Mouse (Mus musculus): ENCODE measurements at regions not wholly inside any gene's neighbourhood (a gene's known extent, or its start where the extent isn't known, plus 50 kb on each side); places are given as distances from the start of the nearest gene placed in this dataset.

- no peak for DNase-seq (ENCODE audit: low spot score)
- no peak overlapping the region for H3K9ac ChIP-seq (ENCODE audit: low read depth, low read length)
- H3K27ac ChIP-seq (ENCODE audit: low read depth, low read length): no peak overlapping the region
- H3K4me2 ChIP-seq (replicated peaks; ENCODE audit: low read depth, low read length): no peak overlapping the region
- H3K27me3 ChIP-seq (ENCODE audit: control insufficient read depth, insufficient read depth, low read length): no peaks in the 10 kb centered on the region
- no peak for ATAC-seq (ENCODE audit: low FRiP score)
- H3K4me3 ChIP-seq (ENCODE audit: low read depth, low read length): no peak overlapping the region
- WGBS: 95% methylated on average over 4 of the region's 4 CpGs
- no peaks in the 10 kb centered on the region for H3K4me1 ChIP-seq (replicated peaks; ENCODE audit: control insufficient read depth, insufficient read depth, low read length)
- no peaks in the 10 kb centered on the region for H3K36me3 ChIP-seq (ENCODE audit: control insufficient read depth, insufficient read depth, low read length)
- H3K9me3 ChIP-seq (ENCODE audit: control insufficient read depth, low read length): no peaks in the 10 kb centered on the region
Observed at GRCm38 (mm10) chr13:101874761-101875160, 106.7 kb upstream of the Pik3r1 start.

GRCm38 (mm10) chr13:101876069-101876468, 108.1 kb upstream of the Pik3r1 start:
- ATAC-seq (ENCODE audit: low FRiP score): no peak

GRCm38 (mm10) chr13:101876601-101877000, 108.6 kb upstream of the Pik3r1 start:
- Histone ChIP-seq H3K4me1 (replicated peaks; ENCODE audit: control insufficient read depth, insufficient read depth, low read length) (no peaks in the 10 kb centered on the region), H3K4me2 (replicated peaks; ENCODE audit: low read depth, low read length) (no peak overlapping the region), H3K4me3 (ENCODE audit: low read depth, low read length) (no peak overlapping the region), H3K27ac (ENCODE audit: low read depth, low read length) (no peak overlapping the region), H3K9ac (ENCODE audit: low read depth, low read length) (no peak overlapping the region), H3K36me3 (ENCODE audit: control insufficient read depth, insufficient read depth, low read length) (no peaks in the 10 kb centered on the region), H3K27me3 (ENCODE audit: control insufficient read depth, insufficient read depth, low read length) (no peaks in the 10 kb centered on the region), H3K9me3 (ENCODE audit: control insufficient read depth, low read length) (no peaks in the 10 kb centered on the region)
- DNase-seq (ENCODE audit: low spot score) (no peak), ATAC-seq (ENCODE audit: low FRiP score) (no peak)
- 85% methylated on average over 3 of the region's 3 CpGs for WGBS

More at GRCm38 (mm10) chr13:101876069-101876468, 108.1 kb upstream of the Pik3r1 start:
- Histone ChIP-seq H3K9ac (ENCODE audit: low read depth, low read length) (no peak overlapping the region), H3K4me1 (replicated peaks; ENCODE audit: control insufficient read depth, insufficient read depth, low read length) (no peaks in the 10 kb centered on the region), H3K9me3 (ENCODE audit: control insufficient read depth, low read length) (no peaks in the 10 kb centered on the region), H3K36me3 (ENCODE audit: control insufficient read depth, insufficient read depth, low read length) (no peaks in the 10 kb centered on the region), H3K27ac (ENCODE audit: low read depth, low read length) (no peak overlapping the region), H3K4me3 (ENCODE audit: low read depth, low read length) (no peak overlapping the region), H3K4me2 (replicated peaks; ENCODE audit: low read depth, low read length) (no peak overlapping the region), H3K27me3 (ENCODE audit: control insufficient read depth, insufficient read depth, low read length) (no peaks in the 10 kb centered on the region)
- DNase-seq (ENCODE audit: low spot score): no peak
- WGBS: 94% methylated on average over 2 of the region's 2 CpGs

- no peak overlapping the region for H3K27ac ChIP-seq (ENCODE audit: low read depth, low read length)
- H3K4me2 ChIP-seq (replicated peaks; ENCODE audit: low read depth, low read length): no peak overlapping the region
- no peaks in the 10 kb centered on the region for H3K9me3 ChIP-seq (ENCODE audit: control insufficient read depth, low read length)
- no peak overlapping the region for H3K9ac ChIP-seq (ENCODE audit: low read depth, low read length)
- DNase-seq (ENCODE audit: low spot score): no peak
- no peaks in the 10 kb centered on the region for H3K36me3 ChIP-seq (ENCODE audit: control insufficient read depth, insufficient read depth, low read length)
- no peaks in the 10 kb centered on the region for H3K4me1 ChIP-seq (replicated peaks; ENCODE audit: control insufficient read depth, insufficient read depth, low read length)
- H3K4me3 ChIP-seq (ENCODE audit: low read depth, low read length): no peak overlapping the region
- ATAC-seq (ENCODE audit: low FRiP score): no peak
- no peaks in the 10 kb centered on the region for H3K27me3 ChIP-seq (ENCODE audit: control insufficient read depth, insufficient read depth, low read length)
Observed at GRCm38 (mm10) chr13:101878168-101878567, 110.2 kb upstream of the Pik3r1 start.

GRCm38 (mm10) chr13:101879561-101880081, 111.6 kb upstream of the Pik3r1 start:
- 77% methylated on average over 8 of the region's 8 CpGs for WGBS

GRCm38 (mm10) chr13:101883177-101883576, 115.2 kb upstream of the Pik3r1 start:
- Histone ChIP-seq H3K27ac (ENCODE audit: low read depth, low read length) (no peak overlapping the region), H3K27me3 (ENCODE audit: control insufficient read depth, insufficient read depth, low read length) (no peaks in the 10 kb centered on the region), H3K4me3 (ENCODE audit: low read depth, low read length) (no peak overlapping the region), H3K4me2 (replicated peaks; ENCODE audit: low read depth, low read length) (no peak overlapping the region), H3K36me3 (ENCODE audit: control insufficient read depth, insufficient read depth, low read length) (no peaks in the 10 kb centered on the region), H3K9me3 (ENCODE audit: control insufficient read depth, low read length) (no peaks in the 10 kb centered on the region), H3K9ac (ENCODE audit: low read depth, low read length) (no peak overlapping the region), H3K4me1 (replicated peaks; ENCODE audit: control insufficient read depth, insufficient read depth, low read length) (no peaks in the 10 kb centered on the region)
- no peak for ATAC-seq (ENCODE audit: low FRiP score)
- no peak for DNase-seq (ENCODE audit: low spot score)

More at GRCm38 (mm10) chr13:101879561-101880081, 111.6 kb upstream of the Pik3r1 start:
- Histone ChIP-seq H3K27ac (ENCODE audit: low read depth, low read length) (no peak overlapping the region), H3K4me2 (replicated peaks; ENCODE audit: low read depth, low read length) (no peak overlapping the region), H3K4me1 (replicated peaks; ENCODE audit: control insufficient read depth, insufficient read depth, low read length) (no peaks in the 10 kb centered on the region), H3K9ac (ENCODE audit: low read depth, low read length) (no peak overlapping the region), H3K27me3 (ENCODE audit: control insufficient read depth, insufficient read depth, low read length) (no peaks in the 10 kb centered on the region), H3K4me3 (ENCODE audit: low read depth, low read length) (no peak overlapping the region), H3K9me3 (ENCODE audit: control insufficient read depth, low read length) (no peaks in the 10 kb centered on the region), H3K36me3 (ENCODE audit: control insufficient read depth, insufficient read depth, low read length) (no peaks in the 10 kb centered on the region)
- ATAC-seq (ENCODE audit: low FRiP score) (no peak), DNase-seq (ENCODE audit: low spot score) (no peak)

GRCm38 (mm10) chr13:101884752-101885151, 116.7 kb upstream of the Pik3r1 start:
- H3K4me1 ChIP-seq (replicated peaks; ENCODE audit: control insufficient read depth, insufficient read depth, low read length): no peaks in the 10 kb centered on the region
- H3K36me3 ChIP-seq (ENCODE audit: control insufficient read depth, insufficient read depth, low read length): no peaks in the 10 kb centered on the region
- 84% methylated on average over 3 of the region's 3 CpGs for WGBS
- no peak overlapping the region for H3K9ac ChIP-seq (ENCODE audit: low read depth, low read length)
- no peak for ATAC-seq (ENCODE audit: low FRiP score)
- no peaks in the 10 kb centered on the region for H3K9me3 ChIP-seq (ENCODE audit: control insufficient read depth, low read length)
- H3K27me3 ChIP-seq (ENCODE audit: control insufficient read depth, insufficient read depth, low read length): no peaks in the 10 kb centered on the region
- DNase-seq (ENCODE audit: low spot score): no peak
- H3K4me2 ChIP-seq (replicated peaks; ENCODE audit: low read depth, low read length): no peak overlapping the region
- H3K4me3 ChIP-seq (ENCODE audit: low read depth, low read length): no peak overlapping the region
- H3K27ac ChIP-seq (ENCODE audit: low read depth, low read length): no peak overlapping the region

GRCm38 (mm10) chr13:101891473-101891872, 123.5 kb upstream of the Pik3r1 start:
- Histone ChIP-seq H3K4me1 (replicated peaks; ENCODE audit: control insufficient read depth, insufficient read depth, low read length) (no peaks in the 10 kb centered on the region), H3K9me3 (ENCODE audit: control insufficient read depth, low read length) (no peaks in the 10 kb centered on the region), H3K27me3 (ENCODE audit: control insufficient read depth, insufficient read depth, low read length) (no peaks in the 10 kb centered on the region), H3K4me2 (replicated peaks; ENCODE audit: low read depth, low read length) (no peak overlapping the region), H3K9ac (ENCODE audit: low read depth, low read length) (no peak overlapping the region), H3K36me3 (ENCODE audit: control insufficient read depth, insufficient read depth, low read length) (no peaks in the 10 kb centered on the region), H3K4me3 (ENCODE audit: low read depth, low read length) (no peak overlapping the region), H3K27ac (ENCODE audit: low read depth, low read length) (no peak overlapping the region)
- WGBS: 84% methylated on average over 4 of the region's 4 CpGs
- no peak for ATAC-seq (ENCODE audit: low FRiP score)
- DNase-seq (ENCODE audit: low spot score): no peak

GRCm38 (mm10) chr13:101893035-101893600, 125.1 kb upstream of the Pik3r1 start:
- Histone ChIP-seq H3K27ac (ENCODE audit: low read depth, low read length) (no peak overlapping the region), H3K9ac (ENCODE audit: low read depth, low read length) (no peak overlapping the region), H3K9me3 (ENCODE audit: control insufficient read depth, low read length) (no peaks in the 10 kb centered on the region), H3K4me3 (ENCODE audit: low read depth, low read length) (no peak overlapping the region), H3K4me1 (replicated peaks; ENCODE audit: control insufficient read depth, insufficient read depth, low read length) (no peaks in the 10 kb centered on the region), H3K4me2 (replicated peaks; ENCODE audit: low read depth, low read length) (no peak overlapping the region), H3K27me3 (ENCODE audit: control insufficient read depth, insufficient read depth, low read length) (no peaks in the 10 kb centered on the region), H3K36me3 (ENCODE audit: control insufficient read depth, insufficient read depth, low read length) (no peaks in the 10 kb centered on the region)
- DNase-seq (ENCODE audit: low spot score) (no peak), ATAC-seq (ENCODE audit: low FRiP score) (no peak)
- 85% methylated on average over 10 of the region's 10 CpGs for WGBS

All from hindbrain, embryonic 11.5 days (tissue).